Mouse (Mus musculus): ENCODE measurements around the gene Col4a3bp.

DNA sequence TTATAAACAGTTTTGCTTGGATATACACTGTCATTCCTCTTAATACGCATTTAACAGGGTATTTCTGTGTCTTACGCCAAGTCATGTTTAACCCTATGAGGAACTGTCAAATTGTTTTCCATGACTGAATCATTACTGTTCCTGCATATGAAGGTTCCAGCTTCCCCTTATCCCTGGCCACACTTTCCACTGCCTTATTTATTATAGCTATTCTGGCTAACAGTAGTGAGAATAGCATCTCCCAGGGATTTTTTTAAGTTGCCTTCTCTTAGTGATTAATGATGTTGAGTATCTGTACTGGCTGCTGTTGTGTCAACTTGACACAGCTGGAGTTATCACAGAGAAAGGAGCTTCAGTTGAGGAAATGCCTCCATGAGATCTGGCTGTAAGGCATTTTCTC lies 25.1 kb upstream of the Col4a3bp start:
- TF ChIP-seq POLR2A (IDR thresholded peaks at IDR 0.05; ENCODE audit: borderline replicate concordance, extremely low read depth, insufficient read depth, insufficient read length, poor library complexity, severe bottlenecking) (no peak), CTCF (IDR thresholded peaks at IDR 0.05; ENCODE audit: borderline replicate concordance, extremely low read depth, insufficient read depth, insufficient read length) (no peak)
